Mouse (Mus musculus) heart, adult 2 months (tissue): Measurements from ENCODE around the gene Tmem159.

ENCODE experiments used
- CTCF ChIP-seq: fragments of 200-600 bp; IDR thresholded peaks from 2 replicates; pipeline ENCODE4 v1.8.1; 2022; ENCODE audit warnings: antibody characterized with exemption, mild to moderate bottlenecking, moderate library complexity
- POLR2A ChIP-seq: fragments of 200-500 bp; IDR thresholded peaks from 2 replicates; pipeline ENCODE4 v1.6.1; 2011; ENCODE audit warnings: mild to moderate bottlenecking, low read depth, low read length, control low read depth; ENCODE audit not compliant: insufficient read depth

GRCm38 (mm10) chr7:120094216-120094615, 7.9 kb upstream of the Tmem159 start:
- TF ChIP-seq CTCF, result no peak
- TF ChIP-seq POLR2A, result no peak
